Mouse (Mus musculus) hindbrain, embryonic 12.5 days (tissue): ENCODE data around the gene Gpr174. TPM values are rescaled to one million over a fixed set of nuclear protein-coding genes. Genes with fewer than 3 reads are reported as not detected.

Source experiments
- ATAC-seq: fragments of 200-750 bp; cut with Nextera tagmentation; 2 replicates; pipeline ENCODE4 v1.8.0; 2017; ENCODE audit warnings: moderate TSS enrichment; ENCODE audit not compliant: low FRiP score
- H3K27ac ChIP-seq: fragments of 300-500 bp; sonication (generic); 2 replicates; pipeline ENCODE4 v1.5.1; 2016; ENCODE audit warnings: mild to moderate bottlenecking
- H3K27me3 ChIP-seq: fragments of 300-500 bp; sonication (generic); 2 replicates; pipeline ENCODE4 v1.6.1; 2016; ENCODE audit warnings: mild to moderate bottlenecking
- H3K36me3 ChIP-seq: fragments of 300-500 bp; sonication (generic); 2 replicates; pipeline ENCODE4 v1.6.1; 2016; ENCODE audit warnings: mild to moderate bottlenecking
- H3K4me1 ChIP-seq: fragments of 300-500 bp; sonication (generic); 2 replicates; pipeline ENCODE4 v1.6.1; 2016
- H3K4me2 ChIP-seq: fragments of 300-500 bp; sonication (generic); replicated peaks from 2 replicates; pipeline ENCODE4 v1.6.1; 2016; ENCODE audit warnings: mild to moderate bottlenecking
- H3K4me3 ChIP-seq: fragments of 300-500 bp; sonication (generic); 2 replicates; pipeline ENCODE4 v1.5.1; 2016; ENCODE audit warnings: mild to moderate bottlenecking
- H3K9ac ChIP-seq: fragments of 300-500 bp; sonication (generic); 2 replicates; pipeline ENCODE4 v1.6.1; 2016; ENCODE audit warnings: mild to moderate bottlenecking, moderate library complexity
- H3K9me3 ChIP-seq: fragments of 300-500 bp; sonication (generic); replicated peaks from 2 replicates; pipeline ENCODE4 v1.6.1; 2016; ENCODE audit warnings: mild to moderate bottlenecking
- WGBS: fragments of 180-500 bp; shearing (Covaris S2); methylation state at CpG from one replicate; pipeline ENCODE4 v1.1.7; 2016; 5-methylcytosine and 5-hydroxymethylcytosine counted together
- polyA plus RNA-seq: library from polyadenylated mRNA; unstranded; fragments of >200 nt; fragmentation: Nextera tagmentation; extraction: Ambion mirVana; gene quantifications from 2 replicates; pipeline ENCODE4 v1.2.1, GENCODE M21; 2016

The Gpr174 gene
- polyA plus RNA-seq, 1 experiment from 2014 or later = not detected

- Histone ChIP-seq H3K4me2 (no peak overlapping the region), H3K36me3 (no peaks in the 10 kb centered on the region), H3K27me3 (no peaks in the 10 kb centered on the region), H3K27ac (no peak overlapping the region), H3K4me1 (no peaks in the 10 kb centered on the region), H3K9ac (no peak overlapping the region), H3K9me3 (no peaks in the 10 kb centered on the region), H3K4me3 (no peak overlapping the region)
- ATAC-seq = no peak
- 54% methylated on average over 5 of the region's 5 CpGs for WGBS
Observed at GRCm38 (mm10) chrX:107312533-107312932, 56.9 kb downstream of the Gpr174 start.

- WGBS = 94% methylated on average over 8 of the region's 8 CpGs
Observed at GRCm38 (mm10) chrX:107325697-107326381, 70.2 kb downstream of the Gpr174 start.

GRCm38 (mm10) chrX:107329849-107330248 is 74.2 kb downstream of the Gpr174 start:
- WGBS = 77% methylated on average over 3 of the region's 3 CpGs
- H3K36me3 ChIP-seq = no peaks in the 10 kb centered on the region
- H3K4me3 ChIP-seq = no peak overlapping the region
- no peak for ATAC-seq
- no peaks in the 10 kb centered on the region for H3K27me3 ChIP-seq
- no peaks in the 10 kb centered on the region for H3K9me3 ChIP-seq
- H3K4me1 ChIP-seq = no peaks in the 10 kb centered on the region
- no peak overlapping the region for H3K9ac ChIP-seq
- no peak overlapping the region for H3K4me2 ChIP-seq
- H3K27ac ChIP-seq = no peak overlapping the region

More at GRCm38 (mm10) chrX:107325697-107326381, 70.2 kb downstream of the Gpr174 start:
- ATAC-seq = no peak
- Histone ChIP-seq H3K27ac (no peak overlapping the region), H3K9me3 (no peaks in the 10 kb centered on the region), H3K27me3 (no peaks in the 10 kb centered on the region), H3K4me1 (no peaks in the 10 kb centered on the region), H3K36me3 (no peaks in the 10 kb centered on the region), H3K4me2 (no peak overlapping the region), H3K9ac (no peak overlapping the region), H3K4me3 (no peak overlapping the region)

GRCm38 (mm10) chrX:107336609-107337008 is 80.9 kb downstream of the Gpr174 start:
- Histone ChIP-seq H3K4me1 (no peaks in the 10 kb centered on the region), H3K4me2 (no peak overlapping the region), H3K27ac (no peak overlapping the region), H3K36me3 (no peaks in the 10 kb centered on the region), H3K9me3 (no peaks in the 10 kb centered on the region), H3K27me3 (no peaks in the 10 kb centered on the region), H3K9ac (no peak overlapping the region), H3K4me3 (no peak overlapping the region)
- ATAC-seq = no peak
- WGBS = 71% methylated on average over 1 of the region's 1 CpGs

GRCm38 (mm10) chrX:107341980-107342379 is 86.3 kb downstream of the Gpr174 start:
- 47% methylated on average over 3 of the region's 3 CpGs for WGBS
- Histone ChIP-seq H3K4me2 (no peak overlapping the region), H3K4me3 (no peak overlapping the region), H3K27ac (no peak overlapping the region), H3K9me3 (no peaks in the 10 kb centered on the region), H3K27me3 (no peaks in the 10 kb centered on the region), H3K4me1 (no peaks in the 10 kb centered on the region), H3K9ac (no peak overlapping the region), H3K36me3 (no peaks in the 10 kb centered on the region)
- no peak for ATAC-seq

Other genes with a start within 250 kb of the Gpr174 start
- not detected in 2 replicates for gene P2ry10, start 167.4 kb upstream of the Gpr174 start, polyA plus RNA-seq
- gene P2ry10b, start 107.0 kb upstream of the Gpr174 start, polyA plus RNA-seq = 0.53 and 0.89 TPM in 2 replicates
- 169 and 317 TPM in 2 replicates for gene Itm2a, start 147.5 kb downstream of the Gpr174 start, polyA plus RNA-seq